Mouse (Mus musculus): ENCODE data around the gene Med14. TPM values are rescaled to one million over a fixed set of nuclear protein-coding genes. Genes with fewer than 3 reads are reported as not detected.

The Med14 gene
- polyA plus RNA-seq, 1 experiment: 1.3 TPM

DNA sequence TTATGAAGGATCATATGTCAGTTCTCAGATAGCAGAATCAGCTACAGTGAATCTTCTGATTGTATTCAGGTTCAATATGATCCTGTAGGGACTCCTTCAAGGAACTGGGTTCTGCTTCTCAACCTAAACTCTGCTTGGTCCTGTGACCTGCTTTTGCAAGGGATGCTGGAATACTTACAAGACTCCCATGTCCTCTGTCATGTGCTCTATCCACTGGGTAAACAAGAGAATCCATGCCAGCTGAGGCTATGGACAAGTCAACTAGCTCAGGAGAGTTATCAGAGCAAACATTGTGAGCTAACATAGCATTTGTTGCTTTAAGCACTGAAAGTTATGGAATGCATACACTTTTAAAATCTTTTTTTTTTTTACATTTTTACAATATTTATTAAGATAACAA is 75.8 kb downstream of the Med14 start:
- TF ChIP-seq FLI1 (IDR thresholded peaks at IDR 0.05; ENCODE audit: low read length) (no peak), GATA1 (IDR thresholded peaks at IDR 0.05; ENCODE audit: borderline replicate concordance, low read length) (no peak)
- Histone ChIP-seq H3K4me1 (no peaks in the 10 kb centered on the region), H3K36me3 (replicated peaks; ENCODE audit: low read length) (peaks cover 58% of the 10 kb centered on the region), H3K4me3 (replicated peaks) (no peak overlapping the region), H3K27me3 (replicated peaks) (no peaks in the 10 kb centered on the region), H3K9me3 (no peaks in the 10 kb centered on the region)

GRCm38 (mm10) chrX:12677396-12677795 is 84.5 kb downstream of the Med14 start:
- Histone ChIP-seq H3K36me3 (replicated peaks; ENCODE audit: low read length) (peaks cover 32% of the 10 kb centered on the region), H3K27me3 (replicated peaks) (peaks cover 6% of the 10 kb centered on the region), H3K4me3 (replicated peaks) (no peak overlapping the region), H3K4me1 (peaks cover 13% of the 10 kb centered on the region; the same call in 1 of the 2 replicates), H3K9me3 (no peaks in the 10 kb centered on the region)
- TF ChIP-seq GATA1 (IDR thresholded peaks at IDR 0.05; ENCODE audit: borderline replicate concordance, low read length): no peak
- TF ChIP-seq FLI1 (IDR thresholded peaks at IDR 0.05; ENCODE audit: low read length): no peak

DNA sequence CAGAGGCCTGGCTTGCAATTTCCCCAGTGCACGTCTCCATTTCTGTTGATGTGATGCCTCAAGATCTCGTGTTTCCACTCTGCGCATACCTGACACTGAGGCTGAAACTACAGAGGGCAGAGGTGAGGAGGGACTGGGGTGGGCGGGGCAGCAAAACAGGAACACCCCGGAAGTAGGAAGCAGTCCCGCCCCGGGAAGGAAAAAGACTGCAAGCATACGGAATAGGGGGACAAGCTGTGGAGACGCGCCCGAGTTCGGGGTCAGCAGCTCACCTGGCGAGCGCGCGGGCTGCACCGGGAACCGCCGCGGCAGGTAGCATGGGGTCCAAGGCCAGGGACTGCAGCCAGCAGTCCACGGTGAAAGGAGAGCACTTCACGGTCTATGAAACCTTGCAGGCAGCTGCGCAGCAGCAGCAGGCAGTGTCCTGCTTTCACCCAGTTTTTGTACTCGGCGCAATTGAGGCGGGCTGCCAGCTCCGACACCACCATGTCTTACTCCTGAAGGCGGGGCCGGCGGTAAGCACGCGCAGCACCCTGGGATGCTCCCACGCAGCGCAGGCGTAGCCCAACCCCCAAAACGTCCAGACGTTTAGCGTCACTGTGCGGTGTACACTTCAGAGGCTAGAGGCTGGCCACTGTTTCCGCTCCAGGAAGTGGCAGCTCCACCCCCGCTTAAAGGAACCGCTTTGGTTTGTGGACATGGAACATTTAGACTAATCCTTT is 88.7 kb downstream of the Med14 start, which contains the start of gene 1810030O07Rik:
TSS of gene 1810030O07Rik (minus strand) at position 615 of the 722 bp plus-strand sequence.
- Histone ChIP-seq H3K9me3 (no peaks in the 10 kb centered on the region), H3K4me1 (peaks cover 16% of the 10 kb centered on the region; the same call in 1 of the 2 replicates), H3K4me3 (replicated peaks) (peak within 1 kb of the TSS; percentile 96)

GRCm38 (mm10) chrX:12653879-12654278 is 108.0 kb downstream of the Med14 start:
- Histone ChIP-seq H3K9me3 (peaks cover 2% of the 10 kb centered on the region; the same call in 1 of the 2 replicates), H3K27me3 (replicated peaks) (peaks cover 3% of the 10 kb centered on the region), H3K4me1 (no peaks in the 10 kb centered on the region), H3K36me3 (replicated peaks; ENCODE audit: low read length) (peaks cover 65% of the 10 kb centered on the region), H3K4me3 (replicated peaks) (no peak overlapping the region)
- TF ChIP-seq FLI1 (IDR thresholded peaks at IDR 0.05; ENCODE audit: low read length) (no peak), GATA1 (IDR thresholded peaks at IDR 0.05; ENCODE audit: borderline replicate concordance, low read length) (no peak)

More for the DNA sequence above, 88.7 kb downstream of the Med14 start, which contains the start of gene 1810030O07Rik:
- Histone ChIP-seq H3K36me3 (replicated peaks; ENCODE audit: low read length) (peaks cover 31% of the 10 kb centered on the region), H3K27me3 (replicated peaks) (peaks cover 8% of the 10 kb centered on the region)
- TF ChIP-seq GATA1 (IDR thresholded peaks at IDR 0.05; ENCODE audit: borderline replicate concordance, low read length): no peak
- TF ChIP-seq FLI1 (IDR thresholded peaks at IDR 0.05; ENCODE audit: low read length): no peak

- Histone ChIP-seq H3K9me3 (peaks cover 2% of the 10 kb centered on the region; the same call in 1 of the 2 replicates), H3K4me1 (no peaks in the 10 kb centered on the region), H3K36me3 (replicated peaks; ENCODE audit: low read length) (peaks cover 47% of the 10 kb centered on the region), H3K4me3 (replicated peaks) (no peak overlapping the region), H3K27me3 (replicated peaks) (peaks cover 3% of the 10 kb centered on the region)
- TF ChIP-seq FLI1 (IDR thresholded peaks at IDR 0.05; ENCODE audit: low read length) (no peak), GATA1 (IDR thresholded peaks at IDR 0.05; ENCODE audit: borderline replicate concordance, low read length) (no peak)
Measured at GRCm38 (mm10) chrX:12651906-12652305, 110.0 kb downstream of the Med14 start.

DNA sequence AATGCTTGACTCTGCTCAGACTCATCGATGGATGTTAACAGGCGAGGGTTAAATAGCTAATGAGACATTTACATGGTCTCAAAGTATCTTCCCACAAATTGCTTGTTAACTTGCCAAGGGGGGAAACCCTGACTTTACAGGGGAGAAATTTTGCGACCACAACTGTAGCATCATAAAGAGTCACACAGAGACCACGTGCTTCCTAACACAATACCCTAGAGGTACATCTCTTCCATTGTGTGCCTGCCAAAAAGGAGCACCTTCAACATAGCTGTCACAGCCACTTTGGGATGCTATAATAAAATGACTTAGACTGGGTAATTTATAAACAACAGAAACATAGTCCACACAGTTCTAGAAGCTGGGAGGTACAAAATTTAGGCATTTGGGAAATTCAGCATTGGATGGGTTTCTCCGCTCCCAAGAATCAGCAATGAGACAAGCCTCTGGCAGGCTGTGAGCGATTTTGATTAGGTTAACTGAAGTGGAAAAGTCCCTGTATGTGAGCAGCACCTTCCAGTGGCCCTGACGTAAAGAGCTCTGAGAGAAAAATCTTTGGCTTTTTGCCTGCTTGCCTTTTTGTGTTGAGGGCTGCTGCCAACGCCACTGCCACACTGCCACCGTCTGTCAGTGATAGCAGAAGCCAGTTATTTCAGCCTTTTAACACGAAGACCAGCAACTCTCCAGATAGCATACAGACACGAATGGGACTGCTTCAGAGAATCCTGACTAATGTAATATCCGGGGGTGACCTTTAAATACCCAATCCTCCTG is 116.2 kb downstream of the Med14 start:
- H3K4me1 ChIP-seq: no peaks in the 10 kb centered on the region
- TF ChIP-seq GATA1 (IDR thresholded peaks at IDR 0.05; ENCODE audit: borderline replicate concordance, low read length) (no peak), FLI1 (IDR thresholded peaks at IDR 0.05; ENCODE audit: low read length) (no peak)
- H3K27me3 ChIP-seq (replicated peaks): peaks cover 5% of the 10 kb centered on the region
- no peak overlapping the region for H3K4me3 ChIP-seq (replicated peaks)
- H3K36me3 ChIP-seq (replicated peaks; ENCODE audit: low read length): peaks cover 3% of the 10 kb centered on the region
- no peaks in the 10 kb centered on the region for H3K9me3 ChIP-seq

- Histone ChIP-seq H3K36me3 (replicated peaks; ENCODE audit: low read length) (peaks cover 1% of the 10 kb centered on the region), H3K4me3 (replicated peaks) (no peak overlapping the region)
- TF ChIP-seq GATA1 (IDR thresholded peaks at IDR 0.05; ENCODE audit: borderline replicate concordance, low read length): no peak
Measured at GRCm38 (mm10) chrX:12644976-12645375, 116.9 kb downstream of the Med14 start.

More at GRCm38 (mm10) chrX:12644976-12645375, 116.9 kb downstream of the Med14 start:
- no peaks in the 10 kb centered on the region for H3K4me1 ChIP-seq
- peaks cover 5% of the 10 kb centered on the region for H3K27me3 ChIP-seq (replicated peaks)
- H3K9me3 ChIP-seq: no peaks in the 10 kb centered on the region

Other genes starting within 250 kb of the Med14 start
- 1.1 TPM in 1 of 2 replicates, not detected in the other for gene Atp6ap2, start 174.3 kb downstream of the Med14 start, polyA plus RNA-seq (2012; ENCODE audit: insufficient read depth, low replicate concordance)
- gene 1810030O07Rik, start 88.4 kb downstream of the Med14 start, polyA plus RNA-seq (2012; ENCODE audit: insufficient read depth, low replicate concordance): 1.2 TPM in 1 of 2 replicates, not detected in the other

Data from megakaryocyte, embryonic 14.5 days (primary cell).